Mouse (Mus musculus): ENCODE measurements around the gene Rnf182. TPM values are rescaled to one million over a fixed set of nuclear protein-coding genes. Genes with fewer than 3 reads are reported as not detected.

Gene Rnf182
- polyA plus RNA-seq, 1 experiment from 2014 or later = 5.5 TPM

- no peak overlapping the region for H3K4me2 ChIP-seq (ENCODE audit: low read depth, severe bottlenecking)
- ATAC-seq (ENCODE audit: insufficient number of reproducible peaks, low FRiP score, low TSS enrichment, low read depth) (no peak), DNase-seq (ENCODE audit: low spot score) (no peak)
- no peak overlapping the region for H3K9ac ChIP-seq (ENCODE audit: low read length)
- no peaks in the 10 kb centered on the region for H3K4me1 ChIP-seq (ENCODE audit: control insufficient read depth, insufficient read depth, low read length)
- no peaks in the 10 kb centered on the region for H3K9me3 ChIP-seq (ENCODE audit: control insufficient read depth, low read length)
- no peaks in the 10 kb centered on the region for H3K27me3 ChIP-seq (ENCODE audit: control insufficient read depth, insufficient read depth, low read length)
- H3K36me3 ChIP-seq (ENCODE audit: control insufficient read depth, insufficient read depth, low read length) = no peaks in the 10 kb centered on the region
- no peak overlapping the region for H3K27ac ChIP-seq (replicated peaks; ENCODE audit: low read depth, low read length)
- H3K4me3 ChIP-seq (ENCODE audit: low read depth, low read length) = no peak overlapping the region
Measured at GRCm38 (mm10) chr13:43695521-43695920, 80.0 kb downstream of the Rnf182 start.

GRCm38 (mm10) chr13:43696011-43696410 is 80.5 kb downstream of the Rnf182 start:
- WGBS = 83% methylated on average over 7 of the region's 7 CpGs
- H3K4me2 ChIP-seq (ENCODE audit: low read depth, severe bottlenecking) = no peak overlapping the region
- no peak for ATAC-seq (ENCODE audit: insufficient number of reproducible peaks, low FRiP score, low TSS enrichment, low read depth)
- no peak overlapping the region for H3K9ac ChIP-seq (ENCODE audit: low read length)
- no peak overlapping the region for H3K27ac ChIP-seq (replicated peaks; ENCODE audit: low read depth, low read length)
- DNase-seq (ENCODE audit: low spot score) = no peak
- no peaks in the 10 kb centered on the region for H3K9me3 ChIP-seq (ENCODE audit: control insufficient read depth, low read length)
- no peaks in the 10 kb centered on the region for H3K36me3 ChIP-seq (ENCODE audit: control insufficient read depth, insufficient read depth, low read length)
- H3K4me1 ChIP-seq (ENCODE audit: control insufficient read depth, insufficient read depth, low read length) = no peaks in the 10 kb centered on the region
- H3K27me3 ChIP-seq (ENCODE audit: control insufficient read depth, insufficient read depth, low read length) = no peaks in the 10 kb centered on the region
- H3K4me3 ChIP-seq (ENCODE audit: low read depth, low read length) = no peak overlapping the region

- DNase-seq (ENCODE audit: low spot score) (no peak), ATAC-seq (ENCODE audit: insufficient number of reproducible peaks, low FRiP score, low TSS enrichment, low read depth) (no peak)
- 88% methylated on average over 7 of the region's 7 CpGs for WGBS
- H3K4me3 ChIP-seq (ENCODE audit: low read depth, low read length) = no peak overlapping the region
- no peaks in the 10 kb centered on the region for H3K36me3 ChIP-seq (ENCODE audit: control insufficient read depth, insufficient read depth, low read length)
- no peak overlapping the region for H3K4me2 ChIP-seq (ENCODE audit: low read depth, severe bottlenecking)
- no peak overlapping the region for H3K27ac ChIP-seq (replicated peaks; ENCODE audit: low read depth, low read length)
- H3K9me3 ChIP-seq (ENCODE audit: control insufficient read depth, low read length) = no peaks in the 10 kb centered on the region
- H3K9ac ChIP-seq (ENCODE audit: low read length) = no peak overlapping the region
- H3K27me3 ChIP-seq (ENCODE audit: control insufficient read depth, insufficient read depth, low read length) = no peaks in the 10 kb centered on the region
- H3K4me1 ChIP-seq (ENCODE audit: control insufficient read depth, insufficient read depth, low read length) = 0 out of 2 replicates have a peak, but pooled peaks cover 2% of the 10 kb centered on the region
Measured at GRCm38 (mm10) chr13:43698506-43698905, 83.0 kb downstream of the Rnf182 start.

GRCm38 (mm10) chr13:43703471-43703870 is 88.0 kb downstream of the Rnf182 start:
- Histone ChIP-seq H3K4me1 (ENCODE audit: control insufficient read depth, insufficient read depth, low read length) (0 out of 2 replicates have a peak, but pooled peaks cover 3% of the 10 kb centered on the region), H3K9ac (ENCODE audit: low read length) (no peak overlapping the region), H3K4me2 (ENCODE audit: low read depth, severe bottlenecking) (no peak overlapping the region), H3K9me3 (ENCODE audit: control insufficient read depth, low read length) (no peaks in the 10 kb centered on the region), H3K36me3 (ENCODE audit: control insufficient read depth, insufficient read depth, low read length) (no peaks in the 10 kb centered on the region), H3K27me3 (ENCODE audit: control insufficient read depth, insufficient read depth, low read length) (no peaks in the 10 kb centered on the region), H3K27ac (replicated peaks; ENCODE audit: low read depth, low read length) (no peak overlapping the region), H3K4me3 (ENCODE audit: low read depth, low read length) (no peak overlapping the region)
- DNase-seq (ENCODE audit: low spot score) (peak; percentile 37), ATAC-seq (ENCODE audit: insufficient number of reproducible peaks, low FRiP score, low TSS enrichment, low read depth) (no peak)
- 22% methylated on average over 7 of the region's 7 CpGs for WGBS

- Histone ChIP-seq H3K4me3 (ENCODE audit: low read depth, low read length) (no peak overlapping the region), H3K4me1 (ENCODE audit: control insufficient read depth, insufficient read depth, low read length) (0 out of 2 replicates have a peak, but pooled peaks cover 3% of the 10 kb centered on the region), H3K4me2 (ENCODE audit: low read depth, severe bottlenecking) (no peak overlapping the region), H3K27ac (replicated peaks; ENCODE audit: low read depth, low read length) (no peak overlapping the region), H3K27me3 (ENCODE audit: control insufficient read depth, insufficient read depth, low read length) (no peaks in the 10 kb centered on the region), H3K9me3 (ENCODE audit: control insufficient read depth, low read length) (no peaks in the 10 kb centered on the region), H3K36me3 (ENCODE audit: control insufficient read depth, insufficient read depth, low read length) (no peaks in the 10 kb centered on the region), H3K9ac (ENCODE audit: low read length) (no peak overlapping the region)
- ATAC-seq (ENCODE audit: insufficient number of reproducible peaks, low FRiP score, low TSS enrichment, low read depth) (no peak), DNase-seq (ENCODE audit: low spot score) (no peak)
- WGBS = 47% methylated on average over 7 of the region's 7 CpGs
Measured at GRCm38 (mm10) chr13:43704533-43705116, 89.1 kb downstream of the Rnf182 start.

GRCm38 (mm10) chr13:43706387-43706786 is 90.9 kb downstream of the Rnf182 start:
- Histone ChIP-seq H3K4me1 (ENCODE audit: control insufficient read depth, insufficient read depth, low read length) (0 out of 2 replicates have a peak, but pooled peaks cover 3% of the 10 kb centered on the region), H3K27ac (replicated peaks; ENCODE audit: low read depth, low read length) (no peak overlapping the region), H3K9me3 (ENCODE audit: control insufficient read depth, low read length) (no peaks in the 10 kb centered on the region), H3K27me3 (ENCODE audit: control insufficient read depth, insufficient read depth, low read length) (no peaks in the 10 kb centered on the region), H3K9ac (ENCODE audit: low read length) (no peak overlapping the region), H3K36me3 (ENCODE audit: control insufficient read depth, insufficient read depth, low read length) (no peaks in the 10 kb centered on the region), H3K4me2 (ENCODE audit: low read depth, severe bottlenecking) (no peak overlapping the region), H3K4me3 (ENCODE audit: low read depth, low read length) (no peak overlapping the region)
- 74% methylated on average over 4 of the region's 4 CpGs for WGBS
- no peak for ATAC-seq (ENCODE audit: insufficient number of reproducible peaks, low FRiP score, low TSS enrichment, low read depth)
- no peak for DNase-seq (ENCODE audit: low spot score)

- no peaks in the 10 kb centered on the region for H3K27me3 ChIP-seq (ENCODE audit: control insufficient read depth, insufficient read depth, low read length)
Measured at GRCm38 (mm10) chr13:43709529-43709928, 94.0 kb downstream of the Rnf182 start.

GRCm38 (mm10) chr13:43711708-43712314 is 96.3 kb downstream of the Rnf182 start:
- H3K9ac ChIP-seq (ENCODE audit: low read length) = no peak overlapping the region
- WGBS = 90% methylated on average over 7 of the region's 7 CpGs
- ATAC-seq (ENCODE audit: insufficient number of reproducible peaks, low FRiP score, low TSS enrichment, low read depth) = no peak

More at GRCm38 (mm10) chr13:43709529-43709928, 94.0 kb downstream of the Rnf182 start:
- Histone ChIP-seq H3K4me3 (ENCODE audit: low read depth, low read length) (no peak overlapping the region), H3K27ac (replicated peaks; ENCODE audit: low read depth, low read length) (no peak overlapping the region), H3K4me1 (ENCODE audit: control insufficient read depth, insufficient read depth, low read length) (no peaks in the 10 kb centered on the region), H3K9me3 (ENCODE audit: control insufficient read depth, low read length) (no peaks in the 10 kb centered on the region), H3K9ac (ENCODE audit: low read length) (no peak overlapping the region), H3K4me2 (ENCODE audit: low read depth, severe bottlenecking) (no peak overlapping the region), H3K36me3 (ENCODE audit: control insufficient read depth, insufficient read depth, low read length) (no peaks in the 10 kb centered on the region)
- WGBS = 73% methylated on average over 3 of the region's 3 CpGs
- no peak for DNase-seq (ENCODE audit: low spot score)
- no peak for ATAC-seq (ENCODE audit: insufficient number of reproducible peaks, low FRiP score, low TSS enrichment, low read depth)

More at GRCm38 (mm10) chr13:43711708-43712314, 96.3 kb downstream of the Rnf182 start:
- no peaks in the 10 kb centered on the region for H3K4me1 ChIP-seq (ENCODE audit: control insufficient read depth, insufficient read depth, low read length)
- no peak overlapping the region for H3K4me2 ChIP-seq (ENCODE audit: low read depth, severe bottlenecking)
- no peak overlapping the region for H3K27ac ChIP-seq (replicated peaks; ENCODE audit: low read depth, low read length)
- H3K9me3 ChIP-seq (ENCODE audit: control insufficient read depth, low read length) = no peaks in the 10 kb centered on the region
- no peak for DNase-seq (ENCODE audit: low spot score)
- H3K4me3 ChIP-seq (ENCODE audit: low read depth, low read length) = no peak overlapping the region
- no peaks in the 10 kb centered on the region for H3K27me3 ChIP-seq (ENCODE audit: control insufficient read depth, insufficient read depth, low read length)
- H3K36me3 ChIP-seq (ENCODE audit: control insufficient read depth, insufficient read depth, low read length) = no peaks in the 10 kb centered on the region

Data from limb, embryonic 11.5 days (tissue).